Mouse (Mus musculus): ENCODE data around the gene Leng9.

Gene Leng9

DNA sequence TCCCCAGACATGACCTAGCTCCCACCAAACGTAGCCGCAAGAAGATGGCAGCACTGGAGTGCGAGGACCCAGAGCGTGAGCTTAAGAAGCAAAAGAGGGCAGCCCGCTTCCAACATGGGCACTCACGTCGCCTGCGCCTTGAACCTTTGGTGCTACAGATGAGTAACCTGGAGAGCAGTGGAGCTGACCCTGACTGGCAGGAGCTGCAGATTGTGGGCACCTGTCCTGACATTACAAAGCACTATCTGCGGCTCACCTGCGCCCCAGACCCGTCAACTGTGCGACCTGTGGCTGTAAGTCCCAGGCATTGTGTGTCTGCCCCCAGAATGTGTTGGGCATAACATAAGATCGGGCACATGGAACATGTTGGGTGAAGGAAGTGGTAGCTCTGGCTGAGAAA is 6.1 kb downstream of the Leng9 start:
- no peak for DNase-seq (ENCODE audit: low spot score)

DNA sequence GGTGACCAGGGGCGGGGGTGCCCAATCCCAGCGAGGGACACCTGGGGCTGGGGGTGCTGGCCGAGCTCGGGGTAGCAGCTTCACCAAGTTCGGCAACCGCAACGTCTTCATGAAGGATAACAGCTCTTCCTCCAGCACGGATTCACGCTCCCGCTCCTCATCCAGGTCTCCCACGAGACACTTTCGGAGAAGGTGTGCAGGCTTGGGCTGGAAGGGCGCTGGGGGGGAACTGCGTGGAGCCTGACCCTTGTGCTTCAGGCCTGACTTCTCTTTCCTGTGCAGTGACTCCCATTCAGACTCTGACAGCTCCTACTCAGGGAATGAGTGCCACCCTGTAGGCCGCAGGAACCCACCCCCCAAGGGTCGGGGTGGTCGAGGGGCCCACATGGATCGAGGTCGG is 6.7 kb downstream of the Leng9 start:
- DNase-seq (ENCODE audit: low spot score) = no peak

DNA sequence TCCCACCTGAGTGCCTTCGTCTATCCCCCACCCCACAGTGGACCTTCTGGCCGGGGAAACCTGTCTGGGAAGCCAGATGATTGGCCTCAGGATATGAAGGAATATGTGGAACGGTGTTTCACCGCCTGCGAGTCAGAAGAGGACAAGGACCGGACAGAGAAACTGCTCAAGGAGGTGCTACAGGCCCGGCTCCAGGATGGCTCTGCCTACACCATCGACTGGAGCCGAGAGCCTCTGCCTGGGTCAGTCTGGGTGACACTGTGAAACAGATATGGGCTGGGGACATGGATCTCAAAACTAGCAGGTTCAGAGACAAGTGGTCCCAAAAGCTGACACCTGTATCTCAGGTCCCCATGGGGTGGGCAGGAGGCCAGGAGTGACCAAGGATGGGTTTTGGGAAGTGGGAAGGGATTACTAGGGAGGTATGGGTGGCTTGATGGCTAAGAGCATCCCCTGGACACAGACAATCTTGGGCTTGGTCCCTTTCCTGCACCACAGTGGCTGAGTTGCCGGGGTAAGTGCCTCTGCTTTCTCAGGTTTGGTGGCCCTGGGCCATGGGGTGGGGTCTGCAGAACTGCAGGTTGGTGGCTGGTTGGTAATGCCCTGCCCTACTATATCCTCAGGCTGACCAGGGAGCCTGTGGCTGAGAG is 7.3 kb downstream of the Leng9 start:
- no peak for DNase-seq (ENCODE audit: low spot score)

DNA sequence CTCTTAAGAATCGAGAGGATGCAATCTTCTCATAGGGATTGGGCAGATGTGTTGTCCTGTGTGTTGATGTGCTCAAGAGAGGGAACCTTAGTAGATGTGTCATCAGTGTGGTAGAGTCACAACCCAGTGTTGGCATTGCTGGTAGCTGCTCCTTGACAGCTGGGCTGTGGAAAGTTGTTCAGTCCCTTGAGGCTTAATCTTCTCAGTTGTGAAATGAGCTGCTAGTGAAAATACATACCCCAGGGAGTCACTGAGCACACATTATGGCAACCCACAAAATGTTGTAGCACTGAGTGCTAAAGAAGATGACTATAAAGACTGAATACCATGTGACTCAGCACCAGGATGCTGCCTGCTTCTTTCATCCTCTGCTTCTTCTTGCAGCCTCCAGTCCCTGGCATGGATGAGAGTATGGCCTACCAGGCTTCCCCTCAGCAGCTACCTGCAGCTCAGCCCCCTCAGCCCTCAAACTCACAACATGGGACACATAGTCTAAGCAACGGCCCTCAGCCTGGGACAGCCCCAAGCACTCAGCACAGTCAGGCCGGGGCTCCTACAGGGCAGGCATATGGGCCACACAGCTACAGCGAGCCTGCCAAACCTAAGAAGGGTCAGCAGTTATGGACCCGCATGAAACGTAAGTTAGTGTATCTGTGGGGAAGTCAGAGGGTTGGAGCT is 8.4 kb downstream of the Leng9 start:
- no peak for DNase-seq (ENCODE audit: low spot score)

DNA sequence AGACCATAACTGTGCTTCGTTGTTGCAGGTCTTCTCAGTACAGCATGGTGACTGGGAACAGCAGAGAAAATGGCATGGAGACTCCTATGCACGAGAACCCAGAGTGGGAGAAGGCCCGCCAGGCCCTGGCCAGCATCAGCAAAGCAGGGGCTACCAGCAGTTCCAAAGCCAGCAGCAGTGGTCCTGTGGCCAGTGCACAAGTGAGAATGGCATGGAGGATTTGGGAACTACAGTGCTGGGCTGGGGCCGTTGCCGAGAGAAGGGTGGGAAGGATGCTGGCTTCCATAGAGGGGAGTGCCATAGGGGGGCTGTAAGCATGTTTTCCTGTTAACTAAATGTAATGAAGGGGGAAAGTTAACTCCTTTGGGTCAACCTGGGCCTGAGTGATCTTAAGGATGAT is 10.8 kb downstream of the Leng9 start:
- no peak for DNase-seq (ENCODE audit: low spot score)

DNA sequence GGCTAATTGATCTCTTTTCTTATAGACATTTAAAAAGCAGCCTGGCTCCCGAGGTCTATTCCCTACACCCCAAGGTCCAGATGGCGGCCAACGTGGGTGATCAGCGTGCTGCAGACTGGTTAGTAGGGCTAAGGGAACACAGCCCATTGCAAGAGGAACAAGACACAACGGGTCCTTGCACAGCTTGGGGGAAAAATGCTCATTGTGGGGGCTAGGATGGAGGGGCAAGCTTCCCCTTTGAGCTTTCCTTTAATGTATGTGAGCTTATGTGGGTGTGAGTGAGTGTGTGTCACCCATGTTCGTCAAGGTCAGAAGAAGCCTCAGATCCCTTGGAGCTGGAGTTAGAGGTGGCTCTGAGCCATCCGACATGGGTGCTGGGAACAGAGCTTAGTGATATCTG is 11.5 kb downstream of the Leng9 start:
- DNase-seq (ENCODE audit: low spot score) = no peak

DNA sequence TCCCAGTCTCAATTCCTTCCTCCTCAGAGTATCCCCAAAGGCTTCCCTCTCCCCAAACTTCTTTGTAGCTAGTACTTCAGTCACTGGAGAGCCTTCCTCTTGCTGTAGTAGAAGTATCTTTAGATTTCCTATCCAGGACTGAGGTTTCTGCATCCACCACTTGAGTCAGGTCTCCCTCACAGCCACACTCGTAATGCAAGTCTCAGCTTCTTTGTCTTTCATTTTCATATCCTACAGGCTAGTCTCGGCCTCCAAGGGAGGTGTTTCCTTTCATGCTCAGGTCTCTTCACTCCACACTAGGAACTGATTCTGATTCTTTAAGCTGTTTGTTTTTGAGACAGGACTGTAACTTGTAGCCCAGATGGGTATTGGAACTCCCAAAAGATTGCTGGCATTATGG is 12.0 kb downstream of the Leng9 start:
- DNase-seq (ENCODE audit: low spot score) = no peak

DNA sequence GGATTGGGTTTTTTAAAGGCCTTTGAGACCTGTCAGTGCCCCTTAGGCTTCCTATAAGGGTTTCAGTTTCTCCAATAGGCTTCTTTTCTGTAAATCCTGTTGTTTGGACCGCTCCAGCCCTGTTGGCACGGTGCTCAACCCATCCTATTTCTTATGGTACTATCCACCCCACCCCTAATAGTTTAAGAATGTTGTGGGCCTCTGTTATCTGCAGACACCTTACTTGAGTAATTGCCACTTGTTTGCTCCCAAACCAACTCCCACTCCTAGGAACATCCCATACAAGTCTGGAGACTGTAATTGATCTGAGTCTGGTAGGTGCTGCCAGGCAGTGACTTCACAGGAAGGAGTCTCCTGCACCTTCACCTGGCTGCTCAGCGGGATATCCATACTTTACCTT is 12.4 kb downstream of the Leng9 start:
- DNase-seq (ENCODE audit: low spot score) = no peak

DNA sequence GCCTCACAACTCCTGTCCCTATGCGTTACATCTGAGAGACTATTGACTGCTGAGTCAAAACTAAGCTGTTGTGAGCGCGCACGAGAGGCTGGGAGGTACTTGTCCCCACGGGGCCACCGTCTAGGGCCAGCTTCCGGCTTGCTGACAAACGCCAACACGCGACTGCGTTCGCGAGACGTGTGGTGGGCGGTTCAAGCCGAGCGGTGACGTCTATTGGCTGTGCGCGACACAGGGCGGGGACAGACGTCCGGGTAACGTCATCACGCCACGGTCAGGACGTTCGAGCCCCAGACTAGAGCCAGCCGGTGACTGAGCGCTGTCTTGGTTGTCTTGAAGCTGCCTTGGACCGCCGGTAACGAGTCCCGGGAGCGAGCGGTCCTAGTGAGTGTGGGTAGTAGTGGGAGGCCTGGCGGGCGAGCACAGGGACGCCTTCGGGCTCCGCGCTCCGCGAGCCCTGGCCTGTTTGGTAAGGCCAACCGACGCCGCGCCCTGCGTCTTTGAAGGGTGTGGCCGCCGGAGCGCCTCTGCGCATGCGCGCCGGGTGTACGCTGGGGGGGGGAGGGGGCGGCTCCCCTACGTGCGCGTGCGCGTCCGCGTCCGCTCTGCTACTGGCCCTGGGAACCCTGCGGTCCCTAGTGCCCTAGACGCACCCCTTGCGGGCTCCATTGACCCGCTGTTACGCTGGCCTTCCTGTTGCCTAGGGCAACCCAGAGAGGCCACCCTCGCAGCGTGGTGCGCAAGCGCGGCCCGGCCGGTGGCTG is 13.2 kb downstream of the Leng9 start, which contains the start of gene Leng8:
Gene Leng8, plus strand, starts transcription at position 269 of the 761 bp plus-strand sequence.
- DNase-seq (ENCODE audit: low spot score) = peak; percentile 95

DNA sequence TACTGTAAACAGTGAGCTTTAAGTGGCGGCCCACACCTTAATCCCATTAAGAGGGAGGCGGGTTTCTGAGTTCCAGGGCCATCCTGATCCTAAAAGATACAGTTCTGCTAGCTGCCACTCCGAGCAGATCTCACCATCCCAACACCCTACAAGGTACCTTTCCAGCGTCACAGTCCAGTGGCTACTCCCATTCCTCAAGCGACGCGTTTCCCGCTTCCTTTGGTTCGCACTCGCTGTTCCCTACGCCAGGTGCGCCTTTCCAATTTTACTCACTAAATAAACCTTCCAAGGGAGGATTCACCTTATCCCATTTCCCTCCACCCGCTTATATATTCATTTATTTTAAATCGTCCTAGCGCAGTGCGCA is 13.8 kb downstream of the Leng9 start:
- no peak for DNase-seq (ENCODE audit: low spot score)

DNA sequence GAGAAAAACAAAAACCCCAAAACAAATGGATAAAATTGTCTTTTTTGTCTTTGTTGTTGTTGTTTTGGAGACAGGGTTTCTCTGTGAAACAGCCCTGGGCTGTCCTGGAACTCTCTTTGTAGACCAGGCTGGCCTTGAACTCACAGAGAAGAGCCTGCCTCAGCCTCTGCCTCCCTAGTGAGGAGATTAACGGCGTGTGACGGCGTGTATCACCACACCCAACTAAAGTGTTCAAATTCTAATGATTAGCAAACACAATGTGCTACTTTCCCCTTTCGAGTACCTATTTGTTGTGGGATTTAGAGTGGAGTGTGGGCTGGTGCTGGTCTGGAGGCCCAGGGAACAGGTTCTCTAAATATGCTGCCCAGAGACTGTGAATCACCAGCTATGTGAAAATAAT is 15.3 kb downstream of the Leng9 start:
- no peak for DNase-seq (ENCODE audit: low spot score)

DNA sequence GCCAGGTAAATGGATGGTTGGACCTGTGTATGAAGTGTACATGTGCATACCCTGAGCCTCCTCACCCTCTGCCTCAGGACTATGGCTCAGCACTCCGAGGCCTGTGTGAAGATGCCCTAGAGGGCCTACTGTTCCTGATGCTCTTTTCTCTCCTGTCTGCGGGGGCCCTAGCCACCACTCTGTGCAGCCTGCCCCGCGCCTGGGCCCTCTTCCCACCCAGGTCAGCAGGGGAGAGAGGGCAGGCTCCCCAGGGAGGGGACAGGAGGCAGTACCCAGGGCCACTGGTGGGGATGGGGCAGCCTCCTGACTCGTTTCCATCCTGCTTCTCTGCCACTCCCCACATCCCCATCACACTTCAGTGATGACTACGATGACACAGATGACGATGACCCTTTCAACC is 17.2 kb downstream of the Leng9 start:
- no peak for DNase-seq (ENCODE audit: low spot score)

DNA sequence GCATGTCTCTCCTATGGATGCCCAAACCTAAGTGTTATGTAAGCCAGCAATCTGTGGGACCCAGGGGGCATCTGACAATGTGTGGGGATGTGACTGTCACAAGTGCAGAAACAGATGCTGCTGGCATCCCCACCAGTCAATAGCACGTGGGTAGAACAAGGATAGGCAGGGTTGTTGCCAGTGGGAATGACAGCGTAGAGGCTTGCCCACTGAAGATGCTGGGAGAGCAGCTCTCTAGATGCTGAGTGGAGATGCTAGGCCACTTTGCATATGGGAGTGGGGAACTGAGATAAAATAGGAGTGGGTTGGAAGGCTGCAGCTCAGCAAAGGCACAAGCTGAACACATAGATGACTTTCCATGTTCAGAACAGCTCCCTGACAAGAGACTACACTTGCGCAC is 17.6 kb downstream of the Leng9 start:
- DNase-seq (ENCODE audit: low spot score) = no peak

DNA sequence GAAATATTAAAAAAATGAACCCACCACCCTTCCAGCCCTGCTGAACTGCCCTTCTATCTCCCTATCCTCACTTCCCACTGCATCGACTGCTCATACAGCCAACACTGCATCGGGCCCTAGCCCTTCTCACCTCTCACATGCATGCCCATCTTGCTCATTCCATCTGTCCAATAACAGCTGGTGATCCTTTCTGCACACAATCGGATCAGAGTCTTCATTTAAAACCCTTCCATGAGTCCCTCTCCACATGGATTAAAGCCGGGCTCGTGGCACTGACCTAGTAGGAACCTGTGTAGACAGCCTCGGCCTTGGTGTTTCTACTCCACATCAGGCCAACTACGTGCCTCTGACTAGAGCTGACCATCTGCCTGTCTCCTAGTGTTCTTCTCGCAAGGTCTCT is 18.2 kb downstream of the Leng9 start:
- no peak for DNase-seq (ENCODE audit: low spot score)

DNA sequence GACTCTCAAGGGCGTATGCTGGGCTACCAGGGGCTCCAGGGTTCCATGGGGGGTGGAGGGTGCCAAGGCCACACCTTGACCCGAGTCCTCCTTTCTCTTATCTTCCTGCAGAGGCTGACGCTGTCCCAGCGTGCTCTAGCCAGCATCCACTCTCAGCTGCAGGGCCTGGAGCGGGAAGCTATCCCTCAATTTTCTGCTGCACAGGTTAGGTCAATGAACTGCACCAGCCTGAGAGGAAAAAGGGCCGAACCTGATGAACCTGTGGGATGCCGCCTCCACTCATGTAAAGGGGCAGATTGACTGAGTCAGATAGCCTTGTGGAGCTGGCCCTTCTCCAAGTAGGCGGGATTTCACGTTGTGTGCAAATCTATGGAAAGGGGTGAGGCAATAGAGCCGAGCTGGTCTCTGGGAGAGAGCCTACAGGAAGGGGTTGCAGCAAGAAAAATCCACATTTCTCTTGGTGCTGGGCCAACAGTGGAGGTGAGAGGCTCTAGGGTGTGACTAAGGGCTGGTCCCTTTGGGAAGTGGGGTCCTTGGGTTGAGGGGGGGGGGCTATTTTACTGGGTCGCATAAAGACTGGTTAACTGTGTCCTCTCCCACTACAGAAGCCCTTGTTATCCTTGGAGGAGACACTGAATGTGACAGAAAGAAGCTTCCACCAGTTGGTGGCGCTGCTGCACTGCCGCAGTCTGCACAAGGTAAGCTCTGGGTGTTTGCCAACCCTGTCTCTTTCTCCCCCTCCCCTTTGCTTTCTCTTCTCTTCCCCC is 19.3 kb downstream of the Leng9 start:
- peak; percentile 76 for DNase-seq (ENCODE audit: low spot score)

DNA sequence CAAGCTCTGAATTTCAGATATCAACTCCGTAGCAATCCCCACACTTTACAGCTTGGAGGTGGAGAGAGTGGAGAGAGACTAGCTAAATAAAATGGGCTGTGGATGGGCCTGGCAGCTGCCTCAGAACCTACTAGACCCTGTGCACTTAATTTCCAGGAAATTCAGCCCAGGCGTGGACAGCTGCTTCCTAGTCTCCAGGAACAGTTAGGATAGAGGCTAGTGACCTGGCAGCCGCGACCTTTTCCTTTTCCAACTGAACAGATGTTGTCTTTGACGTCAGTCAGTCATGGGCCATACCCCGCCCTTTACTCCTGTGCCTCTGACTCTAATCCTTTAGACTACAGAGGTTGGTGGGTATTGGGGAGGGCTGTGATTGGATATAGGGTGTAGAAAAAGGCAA is 21.3 kb downstream of the Leng9 start:
- DNase-seq (ENCODE audit: low spot score) = no peak

DNA sequence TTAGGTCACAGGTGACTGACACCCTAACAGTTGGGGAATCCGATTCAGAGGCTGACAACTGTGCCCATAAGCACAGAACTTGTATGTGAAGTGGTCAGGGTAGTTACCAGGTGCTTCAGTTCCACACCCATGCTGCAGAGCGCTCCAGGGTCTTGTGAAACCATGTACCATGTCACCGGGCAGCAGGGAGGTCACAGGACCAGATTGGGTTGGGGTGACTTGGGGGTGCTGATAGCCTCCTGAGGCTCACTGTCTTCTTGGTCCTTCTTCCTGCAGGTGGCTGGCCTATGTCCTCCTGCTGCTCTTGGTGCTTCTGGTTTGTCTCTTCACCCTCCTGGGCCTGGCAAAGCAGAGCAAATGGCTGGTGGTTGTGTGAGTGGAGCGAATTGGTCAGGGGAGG is 22.3 kb downstream of the Leng9 start:
- DNase-seq (ENCODE audit: low spot score) = no peak

DNA sequence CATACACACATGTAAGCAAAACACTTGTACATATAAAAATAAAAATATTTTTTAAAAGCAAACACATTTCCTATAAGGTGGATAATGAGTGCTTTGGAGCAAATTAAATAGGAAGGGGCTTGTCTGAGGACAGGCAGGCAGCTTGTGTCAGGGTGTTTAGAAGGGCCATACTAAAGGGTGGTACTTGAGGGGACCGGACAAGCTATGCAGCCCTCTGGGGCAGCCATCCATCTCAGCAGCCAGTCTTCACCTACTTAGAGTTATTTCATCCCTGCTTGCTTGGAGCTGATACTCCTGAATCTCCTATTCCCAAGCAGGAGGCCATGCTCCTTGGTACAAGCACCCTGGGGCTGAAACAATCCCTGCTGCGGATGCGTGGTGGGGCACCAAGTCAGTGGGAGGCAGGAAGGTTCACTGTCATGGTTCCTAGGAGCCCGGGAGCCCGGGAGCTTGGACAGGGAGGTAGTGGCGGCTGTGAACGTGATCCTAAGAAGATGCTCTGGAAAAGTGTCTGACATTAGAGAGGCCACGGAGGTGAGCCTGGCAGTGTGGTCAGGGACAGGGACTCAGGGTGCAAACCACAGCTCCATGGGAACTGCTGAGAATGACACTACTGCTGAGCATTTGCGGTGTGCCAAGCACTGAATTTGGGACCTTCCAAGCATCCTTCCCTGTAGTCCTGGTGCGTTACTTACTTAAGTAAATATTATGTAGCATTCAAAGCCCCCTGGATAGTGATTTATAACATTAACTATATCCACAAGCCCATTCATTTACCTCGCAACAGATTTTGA is 23.0 kb downstream of the Leng9 start:
- DNase-seq (ENCODE audit: low spot score) = no peak

DNA sequence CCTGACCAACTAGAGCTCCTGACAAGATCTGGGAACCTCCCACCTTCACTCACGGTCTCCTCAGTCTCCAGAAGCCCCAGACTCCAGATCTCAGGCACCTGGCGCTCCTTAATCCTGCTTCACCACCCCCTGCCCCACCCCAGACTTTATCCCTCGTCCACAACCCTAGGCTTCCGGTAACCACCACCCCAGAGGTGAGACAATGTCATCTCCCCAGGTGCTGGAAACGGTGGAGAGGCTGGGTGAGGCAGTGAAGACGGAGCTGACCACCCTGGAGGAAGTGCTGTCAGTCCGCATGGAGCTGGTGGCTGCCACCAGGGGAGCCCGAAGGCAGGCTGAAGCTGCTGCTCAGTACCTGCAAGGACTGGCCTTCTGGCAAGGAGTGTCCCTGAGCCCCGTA is 24.9 kb downstream of the Leng9 start:
- DNase-seq (ENCODE audit: low spot score) = no peak

DNA sequence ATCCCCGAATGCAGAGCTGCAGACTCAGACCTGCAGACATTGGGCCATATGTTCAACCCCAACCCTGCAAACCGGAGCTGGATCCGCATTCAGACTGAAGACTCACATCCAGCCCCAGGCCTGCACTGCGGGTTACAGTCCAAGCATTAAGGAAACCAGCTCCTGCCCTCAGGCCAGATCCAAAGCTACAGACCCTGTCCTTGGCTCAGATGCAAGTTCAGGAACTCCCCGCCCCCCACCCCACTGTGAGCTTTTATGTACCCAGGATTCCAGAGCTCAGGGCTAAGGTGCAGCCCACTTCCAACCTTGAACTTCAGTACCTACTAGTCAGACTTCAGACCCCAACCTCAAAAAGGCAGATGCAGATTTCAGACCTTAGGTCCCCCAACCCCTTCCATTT is 25.3 kb downstream of the Leng9 start:
- no peak for DNase-seq (ENCODE audit: low spot score)

DNA sequence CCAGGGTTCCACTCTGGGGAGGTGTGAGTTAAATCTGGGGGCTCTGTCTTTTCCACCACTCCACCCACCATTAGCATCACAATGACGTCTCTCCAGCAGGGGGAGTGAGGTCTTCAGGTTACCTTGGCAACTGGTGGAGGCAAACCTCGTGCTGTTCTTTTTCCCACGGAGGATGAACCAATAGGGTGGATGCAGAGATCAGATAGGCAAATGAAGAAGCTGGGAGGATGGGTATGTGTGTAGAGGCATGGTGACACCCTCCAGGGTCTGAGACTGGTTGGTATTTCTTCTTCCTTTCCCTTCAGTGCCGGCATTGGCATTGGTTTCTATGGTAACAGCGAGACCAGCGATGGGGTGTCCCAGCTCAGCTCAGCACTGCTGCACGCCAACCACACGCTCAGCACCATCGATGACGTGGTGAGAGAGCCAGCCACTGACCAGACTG is 25.8 kb downstream of the Leng9 start:
- DNase-seq (ENCODE audit: low spot score) = no peak

DNA sequence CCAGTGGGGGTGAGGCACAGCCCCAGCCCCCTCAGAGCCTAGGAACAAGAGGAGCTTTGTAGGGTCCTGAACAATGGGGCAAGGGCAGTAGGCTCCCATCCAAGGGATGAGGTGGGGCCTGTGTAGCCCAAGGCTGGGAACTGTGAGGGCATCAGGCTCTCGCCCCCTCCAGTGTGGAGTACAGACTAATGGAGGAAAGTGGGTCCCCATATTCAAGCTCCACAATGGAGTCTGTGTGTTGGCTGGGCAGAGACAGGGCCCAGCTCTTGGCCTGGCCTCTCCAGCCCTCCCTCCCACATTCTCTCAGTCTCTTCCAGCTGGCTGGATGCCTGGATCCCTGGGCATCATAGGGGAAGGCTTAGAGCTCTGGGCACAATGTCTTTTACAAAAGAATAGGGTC is 26.4 kb downstream of the Leng9 start:
- DNase-seq (ENCODE audit: low spot score) = no peak
